Mouse (Mus musculus): ENCODE data around the gene Sf1. TPM values are rescaled to one million over a fixed set of nuclear protein-coding genes. Genes with fewer than 3 reads are reported as not detected.

Gene Sf1
- polyA plus RNA-seq, 1 experiment from 2014 or later, result 275 TPM

DNA sequence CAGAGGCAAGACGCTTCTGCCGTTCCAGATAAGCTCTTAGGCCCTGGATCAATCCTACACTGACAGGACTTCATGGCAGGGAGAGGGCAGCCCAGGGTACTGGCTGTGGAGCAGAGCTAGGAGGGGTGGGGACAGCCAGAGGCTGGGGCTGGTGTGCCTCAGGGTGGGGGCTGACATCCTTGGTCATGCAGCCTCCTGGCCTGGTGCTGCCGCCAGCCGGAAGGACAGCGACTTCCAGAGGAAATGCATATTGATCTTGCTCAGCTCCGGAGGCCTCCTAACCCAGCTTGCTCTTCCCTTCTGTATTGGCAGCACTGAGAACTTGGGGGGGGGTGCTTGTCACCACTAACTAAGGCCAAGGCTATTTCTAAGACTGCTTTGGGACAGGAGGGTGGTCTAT, 52.0 kb downstream of the Sf1 start:
- H3K4me2 ChIP-seq (ENCODE audit: low read depth, low read length, severe bottlenecking), result no peak overlapping the region
- peaks cover 13% of the 10 kb centered on the region for H3K27me3 ChIP-seq (ENCODE audit: control insufficient read depth, insufficient read depth, low read length)
- no peak for ATAC-seq (replicated peaks; ENCODE audit: low FRiP score)
- 45% methylated on average over 6 of the region's 6 CpGs for WGBS
- DNase-seq (ENCODE audit: low spot score), result no peak
- H3K9ac ChIP-seq (ENCODE audit: low read length), result peak overlapping the region; percentile 27; the same call in 1 of the 2 replicates
- H3K36me3 ChIP-seq (ENCODE audit: control insufficient read depth, insufficient read depth, low read length), result no peaks in the 10 kb centered on the region
- H3K9me3 ChIP-seq (ENCODE audit: control insufficient read depth, low read length), result no peaks in the 10 kb centered on the region
- H3K4me3 ChIP-seq (ENCODE audit: low read depth, low read length), result no peak overlapping the region
- H3K27ac ChIP-seq (ENCODE audit: low read depth, low read length), result peak overlapping the region; percentile 46
- peaks cover 26% of the 10 kb centered on the region for H3K4me1 ChIP-seq (replicated peaks; ENCODE audit: control insufficient read depth, insufficient read depth, low read length)

- H3K4me1 ChIP-seq (replicated peaks; ENCODE audit: control insufficient read depth, insufficient read depth, low read length), result peaks cover 22% of the 10 kb centered on the region
- peaks cover 19% of the 10 kb centered on the region for H3K27me3 ChIP-seq (ENCODE audit: control insufficient read depth, insufficient read depth, low read length)
- H3K9ac ChIP-seq (ENCODE audit: low read length), result peak overlapping the region; percentile 20
- no peak overlapping the region for H3K4me3 ChIP-seq (ENCODE audit: low read depth, low read length)
- H3K9me3 ChIP-seq (ENCODE audit: control insufficient read depth, low read length), result no peaks in the 10 kb centered on the region
- H3K27ac ChIP-seq (ENCODE audit: low read depth, low read length), result peak overlapping the region; percentile 58; the same call in 1 of the 2 replicates
- no peaks in the 10 kb centered on the region for H3K36me3 ChIP-seq (ENCODE audit: control insufficient read depth, insufficient read depth, low read length)
- ATAC-seq (replicated peaks; ENCODE audit: low FRiP score) (peak; percentile 42), DNase-seq (ENCODE audit: low spot score) (peak; percentile 75)
- WGBS, result 6% methylated on average over 9 of the region's 9 CpGs
- H3K4me2 ChIP-seq (ENCODE audit: low read depth, low read length, severe bottlenecking), result no peak overlapping the region
These were observed 52.8 kb downstream of the Sf1 start for GRCm38 (mm10) chr19:6416124-6416770.

DNA sequence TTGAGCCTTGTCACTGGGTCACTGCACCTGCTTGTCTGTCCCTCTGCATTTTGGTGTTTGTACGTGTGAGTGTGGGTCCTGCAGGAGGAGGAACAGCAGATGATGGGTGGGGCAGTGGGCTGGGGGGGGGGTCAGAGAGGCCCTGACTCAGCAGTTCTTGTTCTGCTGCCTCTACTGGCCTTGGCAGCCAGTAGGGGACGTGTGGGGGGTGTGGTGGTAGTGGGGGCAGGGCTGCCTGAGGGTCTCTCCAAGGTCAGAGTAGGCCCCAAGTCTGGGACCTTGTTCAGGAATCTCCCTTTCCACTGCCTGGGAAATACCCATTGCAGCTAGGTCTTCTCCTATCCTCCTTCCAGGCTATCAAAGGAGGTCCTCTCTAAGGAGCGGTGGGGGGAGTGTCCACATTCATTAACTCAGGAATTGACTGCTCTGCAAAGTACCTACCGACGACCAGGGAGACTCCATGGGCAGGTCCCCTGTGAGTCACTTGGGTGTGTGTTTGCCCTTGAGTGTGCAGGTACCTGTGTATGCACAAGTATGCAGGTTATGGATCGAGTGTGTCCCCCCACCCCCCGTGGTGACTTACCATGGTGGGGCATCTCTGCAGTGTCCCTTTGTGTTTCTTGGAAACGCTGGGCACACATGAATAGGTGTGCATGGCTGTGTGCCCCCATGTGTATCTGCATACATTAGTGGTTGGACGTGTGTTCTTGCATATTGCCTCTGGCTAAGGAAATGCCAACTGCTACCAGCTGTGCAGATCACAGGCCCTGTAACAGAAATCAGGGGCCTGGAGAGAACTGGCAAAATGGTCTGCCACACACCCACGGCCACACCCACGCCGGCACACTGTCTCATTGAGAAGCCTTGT, 53.6 kb downstream of the Sf1 start:
- Histone ChIP-seq H3K4me3 (ENCODE audit: low read depth, low read length) (no peak overlapping the region), H3K27me3 (ENCODE audit: control insufficient read depth, insufficient read depth, low read length) (peaks cover 19% of the 10 kb centered on the region), H3K36me3 (ENCODE audit: control insufficient read depth, insufficient read depth, low read length) (no peaks in the 10 kb centered on the region), H3K27ac (ENCODE audit: low read depth, low read length) (no peak overlapping the region), H3K9me3 (ENCODE audit: control insufficient read depth, low read length) (no peaks in the 10 kb centered on the region), H3K4me2 (ENCODE audit: low read depth, low read length, severe bottlenecking) (no peak overlapping the region), H3K4me1 (replicated peaks; ENCODE audit: control insufficient read depth, insufficient read depth, low read length) (peaks cover 22% of the 10 kb centered on the region), H3K9ac (ENCODE audit: low read length) (no peak overlapping the region; the same call in 1 of the 2 replicates)
- ATAC-seq (replicated peaks; ENCODE audit: low FRiP score), result no peak
- DNase-seq (ENCODE audit: low spot score), result no peak
- WGBS, result 65% methylated on average over 12 of the region's 12 CpGs

DNA sequence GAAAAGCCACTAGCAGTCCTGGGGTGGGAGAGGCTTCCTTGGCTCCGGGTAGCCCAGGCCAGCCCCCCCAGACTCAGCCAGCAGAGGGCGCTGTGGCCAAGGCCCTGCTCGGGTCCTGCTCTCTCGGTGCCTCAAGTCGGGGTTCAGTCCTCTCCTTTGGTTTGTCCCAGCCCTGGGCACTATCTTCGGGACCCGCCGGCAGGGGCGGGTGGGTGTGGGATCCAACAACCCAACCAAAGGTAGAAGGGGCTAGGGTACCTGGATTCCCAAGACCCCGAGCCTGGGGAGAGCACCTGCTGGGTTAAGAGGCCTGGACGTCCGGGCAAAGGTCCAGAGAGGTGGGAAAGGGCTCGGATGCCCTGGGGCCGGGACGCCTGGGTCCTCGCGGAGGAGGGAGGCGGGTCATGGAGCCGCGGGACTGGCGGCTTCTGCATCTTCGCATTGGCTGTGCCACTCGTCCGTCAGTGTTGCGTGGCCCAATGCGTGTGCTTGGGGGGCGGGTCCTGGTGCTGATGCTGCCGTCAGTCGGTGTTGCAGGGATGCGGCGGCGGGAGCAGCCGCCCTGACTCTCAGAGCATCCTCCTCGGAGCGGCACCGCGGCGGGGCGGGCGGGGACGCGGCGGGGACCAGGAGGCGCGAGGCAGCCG, 54.9 kb downstream of the Sf1 start, which contains the start of gene Nrxn2:
Gene Nrxn2 (plus strand): TSS at position 499 of the 647 bp plus-strand sequence.
- Histone ChIP-seq H3K9ac (ENCODE audit: low read length) (peak within 1 kb of the TSS; percentile 72), H3K4me2 (ENCODE audit: low read depth, low read length, severe bottlenecking) (peak within 1 kb of the TSS; percentile 88), H3K27me3 (ENCODE audit: control insufficient read depth, insufficient read depth, low read length) (peaks cover 19% of the 10 kb centered on the region), H3K9me3 (ENCODE audit: control insufficient read depth, low read length) (no peaks in the 10 kb centered on the region), H3K4me1 (replicated peaks; ENCODE audit: control insufficient read depth, insufficient read depth, low read length) (peaks cover 22% of the 10 kb centered on the region), H3K36me3 (ENCODE audit: control insufficient read depth, insufficient read depth, low read length) (no peaks in the 10 kb centered on the region), H3K27ac (ENCODE audit: low read depth, low read length) (0 out of 2 replicates have a peak within 1 kb of the TSS, but pooled peaks have one; percentile 62), H3K4me3 (ENCODE audit: low read depth, low read length) (peak within 1 kb of the TSS; percentile 57)
- ATAC-seq (replicated peaks; ENCODE audit: low FRiP score) (peak; percentile 91), DNase-seq (ENCODE audit: low spot score) (peak; percentile 95)
- WGBS, result under 1% methylated on average over 34 of the region's 46 CpGs

DNA sequence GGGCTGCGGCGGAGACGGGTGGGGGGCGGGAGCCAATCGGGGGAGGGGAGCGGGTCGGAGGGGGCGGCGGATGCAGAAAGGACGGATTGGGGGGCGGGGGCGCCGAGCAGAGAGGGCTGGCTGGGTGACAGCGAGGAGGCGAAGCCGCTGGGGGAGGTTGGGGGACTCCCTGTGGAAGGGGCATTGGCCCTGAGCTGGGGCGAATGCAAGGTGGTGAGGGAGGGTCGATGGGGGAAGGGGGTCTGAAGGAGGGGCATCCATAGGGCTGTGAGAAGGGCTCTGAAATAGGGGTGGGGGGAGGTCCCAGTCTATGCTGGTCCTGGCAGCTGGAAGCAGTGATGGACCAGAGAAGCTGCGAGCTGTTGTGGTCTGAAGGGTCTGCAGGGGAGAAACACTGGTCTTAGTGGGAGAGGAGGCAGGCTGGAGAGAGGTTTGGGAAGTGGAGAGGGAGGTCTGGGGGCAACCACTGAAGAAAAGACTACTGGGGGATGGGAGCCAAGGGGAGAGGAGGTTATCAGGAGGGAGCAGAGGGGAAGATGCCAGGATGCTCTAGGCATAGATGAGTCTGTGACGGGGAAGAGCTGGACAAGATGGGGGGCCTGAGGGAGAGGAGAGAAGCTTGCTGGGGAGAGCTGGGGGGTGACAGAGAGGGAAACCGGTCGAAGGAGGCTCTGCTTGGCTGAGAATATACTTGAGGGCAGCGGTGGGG, 55.6 kb downstream of the Sf1 start:
- WGBS, result 4% methylated on average over 23 of the region's 23 CpGs
- H3K27me3 ChIP-seq (ENCODE audit: control insufficient read depth, insufficient read depth, low read length), result peaks cover 19% of the 10 kb centered on the region
- H3K4me2 ChIP-seq (ENCODE audit: low read depth, low read length, severe bottlenecking), result peak overlapping the region; percentile 88
- 0 out of 2 replicates have a peak overlapping the region, but pooled peaks have one; percentile 25 for H3K27ac ChIP-seq (ENCODE audit: low read depth, low read length)
- ATAC-seq (replicated peaks; ENCODE audit: low FRiP score) (peak; percentile 22; the same call in 1 of the 2 replicates), DNase-seq (ENCODE audit: low spot score) (peak; percentile 71)
- H3K4me1 ChIP-seq (replicated peaks; ENCODE audit: control insufficient read depth, insufficient read depth, low read length), result peaks cover 22% of the 10 kb centered on the region
- H3K9ac ChIP-seq (ENCODE audit: low read length), result peak overlapping the region; percentile 72
- no peaks in the 10 kb centered on the region for H3K36me3 ChIP-seq (ENCODE audit: control insufficient read depth, insufficient read depth, low read length)
- peak overlapping the region; percentile 57 for H3K4me3 ChIP-seq (ENCODE audit: low read depth, low read length)
- no peaks in the 10 kb centered on the region for H3K9me3 ChIP-seq (ENCODE audit: control insufficient read depth, low read length)

DNA sequence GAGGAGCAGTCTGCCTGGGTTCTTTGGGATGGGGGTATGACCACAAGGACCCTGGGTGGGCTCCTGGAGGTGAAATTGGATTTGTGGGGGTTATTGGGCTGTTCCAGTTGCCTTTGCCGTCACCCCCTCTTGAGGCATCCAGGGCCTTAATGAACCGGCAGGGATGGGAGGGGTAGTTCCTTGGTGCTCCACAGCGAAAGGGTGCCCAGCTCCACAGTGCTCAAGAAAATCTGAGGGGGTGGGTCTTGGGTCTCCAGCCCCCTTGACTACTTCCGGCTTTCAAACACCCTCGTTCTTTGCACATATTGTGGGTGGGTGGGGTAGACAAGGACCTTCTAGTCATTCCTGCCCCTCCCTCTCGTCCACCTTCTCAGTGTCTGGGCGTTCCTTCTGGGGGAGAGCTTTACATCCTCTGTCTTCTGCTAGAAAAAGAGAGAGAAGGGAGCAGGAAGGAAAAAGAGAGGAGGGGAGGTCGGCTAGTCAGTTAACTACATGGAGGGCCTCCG, 56.4 kb downstream of the Sf1 start:
- Histone ChIP-seq H3K36me3 (ENCODE audit: control insufficient read depth, insufficient read depth, low read length) (no peaks in the 10 kb centered on the region), H3K9me3 (ENCODE audit: control insufficient read depth, low read length) (no peaks in the 10 kb centered on the region), H3K4me1 (replicated peaks; ENCODE audit: control insufficient read depth, insufficient read depth, low read length) (peaks cover 22% of the 10 kb centered on the region), H3K4me2 (ENCODE audit: low read depth, low read length, severe bottlenecking) (peak overlapping the region; percentile 88), H3K27ac (ENCODE audit: low read depth, low read length) (no peak overlapping the region), H3K27me3 (ENCODE audit: control insufficient read depth, insufficient read depth, low read length) (peaks cover 19% of the 10 kb centered on the region), H3K4me3 (ENCODE audit: low read depth, low read length) (peak overlapping the region; percentile 57), H3K9ac (ENCODE audit: low read length) (peak overlapping the region; percentile 72)
- DNase-seq (ENCODE audit: low spot score) (no peak), ATAC-seq (replicated peaks; ENCODE audit: low FRiP score) (no peak)
- 61% methylated on average over 9 of the region's 9 CpGs for whole genome bisulfite sequencing

DNA sequence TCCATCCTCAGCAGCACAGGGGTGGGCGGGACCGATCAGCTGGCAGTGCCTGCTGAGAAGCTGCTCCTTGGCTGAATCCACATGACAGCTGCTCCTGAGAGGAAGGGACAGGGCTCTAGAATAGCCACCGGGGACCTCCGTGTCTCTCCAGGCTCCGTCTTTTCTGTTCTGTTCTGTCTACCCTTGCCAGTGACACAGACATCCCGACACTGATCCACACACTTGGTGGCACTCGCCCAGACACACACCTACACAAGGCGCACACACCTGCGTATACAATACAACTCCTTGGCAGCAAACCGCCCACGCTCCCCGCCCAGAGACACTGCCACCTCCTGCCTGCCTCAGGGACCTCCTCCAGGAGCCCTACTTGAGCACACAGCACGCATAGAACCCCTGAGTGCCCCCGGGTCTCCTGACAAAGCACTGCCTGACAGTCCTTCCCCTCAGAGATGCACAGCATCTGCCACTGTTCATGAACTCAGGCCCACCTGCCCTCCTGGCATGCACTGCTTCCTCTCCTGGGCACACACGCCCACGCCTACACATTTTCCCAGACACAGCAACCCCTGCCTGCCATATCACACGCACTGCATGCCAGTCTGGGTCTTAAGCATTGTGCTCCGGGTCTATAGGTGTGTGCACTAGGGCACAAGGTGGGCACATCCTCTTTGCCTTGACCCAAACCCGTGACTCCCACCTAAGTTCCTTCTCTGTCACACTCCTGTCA, 57.2 kb downstream of the Sf1 start:
- 59% methylated on average over 19 of the region's 19 CpGs for WGBS
- Histone ChIP-seq H3K9ac (ENCODE audit: low read length) (no peak overlapping the region), H3K27ac (ENCODE audit: low read depth, low read length) (no peak overlapping the region), H3K36me3 (ENCODE audit: control insufficient read depth, insufficient read depth, low read length) (no peaks in the 10 kb centered on the region), H3K4me1 (replicated peaks; ENCODE audit: control insufficient read depth, insufficient read depth, low read length) (peaks cover 22% of the 10 kb centered on the region), H3K9me3 (ENCODE audit: control insufficient read depth, low read length) (no peaks in the 10 kb centered on the region), H3K4me3 (ENCODE audit: low read depth, low read length) (0 out of 2 replicates have a peak overlapping the region, but pooled peaks have one; percentile 57), H3K4me2 (ENCODE audit: low read depth, low read length, severe bottlenecking) (peak overlapping the region; percentile 88; the same call in 1 of the 2 replicates), H3K27me3 (ENCODE audit: control insufficient read depth, insufficient read depth, low read length) (peaks cover 19% of the 10 kb centered on the region)
- ATAC-seq (replicated peaks; ENCODE audit: low FRiP score), result no peak
- no peak for DNase-seq (ENCODE audit: low spot score)
